Mouse (Mus musculus) cerebellum, adult 18-20 months (tissue): ENCODE results near the gene Chst15.
A peak's percentile ranks its signal among the peaks of the same experiment; 100 is the strongest.

Source experiments
- DNase-seq, 2 experiments: peaks; one replicate each; pipeline ENCODE4 v3.0.0; 2021

Chst15 gene

GRCm38 (mm10) chr7:132260632-132261031 is 56.4 kb downstream of the Chst15 start:
- no peak for DNase-seq

GRCm38 (mm10) chr7:132258817-132259216 is 58.2 kb downstream of the Chst15 start:
- peak; percentile 46 to 54 for DNase-seq

- DNase-seq = no peak
These were observed 58.8 kb downstream of the Chst15 start for GRCm38 (mm10) chr7:132258216-132258615.

GRCm38 (mm10) chr7:132253513-132253912 is 63.5 kb downstream of the Chst15 start:
- peak; percentile 78 to 84 for DNase-seq

GRCm38 (mm10) chr7:132253078-132253477 is 64.0 kb downstream of the Chst15 start:
- DNase-seq = peak in 1 of 2 experiments; percentile 33

- no peak for DNase-seq
These were observed 67.4 kb downstream of the Chst15 start for GRCm38 (mm10) chr7:132249563-132250119.

GRCm38 (mm10) chr7:132247567-132247966 is 69.5 kb downstream of the Chst15 start:
- DNase-seq = no peak

- no peak for DNase-seq
These were observed 69.9 kb downstream of the Chst15 start for GRCm38 (mm10) chr7:132247091-132247490.

GRCm38 (mm10) chr7:132245730-132246129 is 71.3 kb downstream of the Chst15 start:
- DNase-seq = no peak

GRCm38 (mm10) chr7:132244637-132245036 is 72.4 kb downstream of the Chst15 start:
- DNase-seq = no peak

- DNase-seq = no peak
These were observed 73.8 kb downstream of the Chst15 start for GRCm38 (mm10) chr7:132243225-132243624.

GRCm38 (mm10) chr7:132242617-132243141 is 74.3 kb downstream of the Chst15 start:
- DNase-seq = no peak

GRCm38 (mm10) chr7:132238921-132239320 is 78.1 kb downstream of the Chst15 start:
- DNase-seq = no peak

- no peak for DNase-seq
These were observed 79.8 kb downstream of the Chst15 start for GRCm38 (mm10) chr7:132237191-132237590.

GRCm38 (mm10) chr7:132236789-132237188 is 80.2 kb downstream of the Chst15 start:
- no peak for DNase-seq

GRCm38 (mm10) chr7:132234250-132234649 is 82.8 kb downstream of the Chst15 start:
- DNase-seq = no peak

- no peak for DNase-seq
These were observed 83.3 kb downstream of the Chst15 start for GRCm38 (mm10) chr7:132233732-132234131.

GRCm38 (mm10) chr7:132232937-132233336 is 84.1 kb downstream of the Chst15 start:
- DNase-seq = no peak

GRCm38 (mm10) chr7:132231476-132231875 is 85.6 kb downstream of the Chst15 start:
- no peak for DNase-seq

- DNase-seq = peak; percentile 78 to 80
These were observed 86.1 kb downstream of the Chst15 start for GRCm38 (mm10) chr7:132230961-132231360.

GRCm38 (mm10) chr7:132227075-132227640 is 89.9 kb downstream of the Chst15 start:
- DNase-seq = no peak

GRCm38 (mm10) chr7:132226379-132227074 is 90.5 kb downstream of the Chst15 start:
- peak; percentile 86 to 92 for DNase-seq

GRCm38 (mm10) chr7:132223452-132224141 is 93.4 kb downstream of the Chst15 start:
- no peak for DNase-seq
